18 mouse cellular contexts compared by ENCODE assay signal in genomic region chr9:75246080-75246930, GRCm38 (mm10). TPM values are rescaled to one million over a fixed set of nuclear protein-coding genes. Genes with fewer than 3 reads are reported as not detected.
DNase-seq lines count a peak whose midpoint lies in the region; ATAC-seq and TF ChIP-seq lines count a peak whose summit lies in the region.
"Had no signal": no experiment of that assay in that cellular context is flagged by ENCODE, and none has a peak within 500 bp of the region (broad histone marks: within the 10 kb centered on the region; RNA-seq: fewer than 3 reads in every experiment).

No protein-coding gene starts in this region.

- no peak for TF ChIP-seq CTCF in cortical plate, adult 2 months (IDR thresholded peaks at IDR 0.05; ENCODE audit: extremely low read depth, insufficient read depth, low read length)

- ATAC-seq in CD4-positive, CD25-positive, alpha-beta regulatory T cell, adult 4 months = peak; percentile 53
- ATAC-seq: midbrain, embryonic 15.5 days had no signal

- peaks cover 16% of the 10 kb centered on the region for H3K4me1 ChIP-seq in cortical plate, adult 2 months (ENCODE audit: control insufficient read depth, insufficient read depth, low read length)
- H3K4me1 ChIP-seq: forebrain, embryonic 10.5 days had no signal

- peak overlapping the region; percentile 52 for H3K27ac ChIP-seq in cortical plate, adult 2 months (ENCODE audit: insufficient read depth, low read length)
- H3K27ac ChIP-seq: forebrain, embryonic 10.5 days; midbrain, embryonic 15.5 days; stomach, postnatal 0 days had no signal

- no peak for TF ChIP-seq POLR2A in cortical plate, adult 2 months (IDR thresholded peaks at IDR 0.05; ENCODE audit: extremely low read depth, insufficient read depth, low read length)

- no peak overlapping the region for H3K4me3 ChIP-seq in cortical plate, adult 2 months (ENCODE audit: insufficient read depth, low read length)
- H3K4me3 ChIP-seq: forebrain, embryonic 10.5 days; midbrain, embryonic 15.5 days had no signal

- peak; percentile 64 for DNase-seq in thymus, postnatal 0 days (ENCODE audit: low spot score)
- no peak for DNase-seq in thymus, postnatal 36 days
- DNase-seq in spleen, adult 18-20 months = no peak
- no peak for DNase-seq in right cerebral cortex, postnatal 36 days (ENCODE audit: low spot score in 2 of 2)
- no peak for DNase-seq in natural killer cell, adult 2 months (ENCODE audit: low spot score in 2 of 2)
- DNase-seq: cerebellum, adult 11-12 months; cerebellum, postnatal 25 days; gastrocnemius, postnatal 14 days; layer of hippocampus, postnatal 36 days; left cerebral cortex, postnatal 4 days; lung, embryonic 14.5 days; lung, postnatal 4 days; right cerebral cortex, adult 18-20 months had no signal

RNA-seq across cellular contexts. Expression of gene Myo5c, which starts 14.5 kb away (rescaled TPM):
- 0.44 and 0.98 TPM in 2 replicates for polyA plus RNA-seq in thymus, postnatal 0 days (2015; fragmentation: Nextera tagmentation; extraction: Ambion mirVana)
- polyA plus RNA-seq in CD4-positive, CD25-positive, alpha-beta regulatory T cell, adult 4 months (2017; shearing (Covaris generic)) = 1 to 10 TPM in 1 of 2 experiments, not detected in 1; 1.1 TPM
- polyA plus RNA-seq in cortical plate, adult 2 months (2012; rRNA removed) = 5.0 and 5.9 TPM in 2 replicates

RNA-seq across cellular contexts. Expression of gene Gnb5, which starts 59.8 kb away (rescaled TPM):
- polyA plus RNA-seq in thymus, postnatal 0 days (2015; fragmentation: Nextera tagmentation; extraction: Ambion mirVana) = 4.4 and 4.5 TPM in 2 replicates
- polyA plus RNA-seq in CD4-positive, CD25-positive, alpha-beta regulatory T cell, adult 4 months (2017; shearing (Covaris generic)) = 10 to 100 TPM in 1 of 2 experiments, 1 to 10 TPM in 1; 9.0 to 11.3 TPM
- polyA plus RNA-seq in cortical plate, adult 2 months (2012; rRNA removed) = 154 and 172 TPM in 2 replicates

Comparison
In these comparisons a context has a peak if more than half of its experiments do, and no peak if none do; other contexts are left out.
1. RNA of gene Gnb5, which starts 59.8 kb away (polyA plus RNA-seq): 154 to 172 TPM in cortical plate, adult 2 months; 9.0 to 11.3 TPM in CD4-positive, CD25-positive, alpha-beta regulatory T cell, adult 4 months and 4.4 to 4.5 TPM in thymus, postnatal 0 days; every median in the first group is over 10 times any median in the second.